Mouse (Mus musculus) forebrain, embryonic 13.5 days (tissue): ENCODE results near the gene Lrrc4b. TPM values are rescaled to one million over a fixed set of nuclear protein-coding genes. Genes with fewer than 3 reads are reported as not detected.

Experiments
- ATAC-seq: fragments of 200-750 bp; cut with Nextera tagmentation; 2 replicates; pipeline ENCODE4 v1.8.0; 2017
- H3K27ac ChIP-seq: fragments of 300-500 bp; sonication (generic); 2 replicates; pipeline ENCODE4 v1.5.1; 2015; ENCODE audit warnings: inconsistent platforms, mild to moderate bottlenecking, moderate library complexity
- H3K27me3 ChIP-seq: fragments of 300-500 bp; sonication (generic); 2 replicates; pipeline ENCODE4 v1.6.1; 2015; ENCODE audit warnings: mild to moderate bottlenecking, inconsistent platforms
- H3K36me3 ChIP-seq: fragments of 300-500 bp; sonication (generic); 2 replicates; pipeline ENCODE4 v1.6.1; 2015; ENCODE audit warnings: mild to moderate bottlenecking, inconsistent platforms; ENCODE audit not compliant: poor library complexity, severe bottlenecking
- H3K4me1 ChIP-seq: fragments of 300-500 bp; sonication (generic); 2 replicates; pipeline ENCODE4 v1.6.1; 2015; ENCODE audit warnings: inconsistent platforms
- H3K4me2 ChIP-seq: fragments of 300-500 bp; sonication (generic); 2 replicates; pipeline ENCODE4 v1.6.1; 2015; ENCODE audit warnings: inconsistent platforms, mild to moderate bottlenecking, moderate library complexity
- H3K4me3 ChIP-seq: fragments of 300-500 bp; sonication (generic); 2 replicates; pipeline ENCODE4 v1.5.1; 2015; ENCODE audit warnings: mild to moderate bottlenecking, inconsistent platforms
- H3K9ac ChIP-seq: fragments of 300-500 bp; sonication (generic); 2 replicates; pipeline ENCODE4 v1.6.1; 2015; ENCODE audit warnings: mild to moderate bottlenecking, inconsistent platforms
- H3K9me3 ChIP-seq: fragments of 300-500 bp; sonication (generic); replicated peaks from 2 replicates; pipeline ENCODE4 v1.6.1; 2016; ENCODE audit warnings: inconsistent platforms
- WGBS: fragments of 180-500 bp; shearing (Covaris S2); methylation state at CpG from one replicate; pipeline ENCODE4 v1.1.7; 2015; 5-methylcytosine and 5-hydroxymethylcytosine counted together
- polyA plus RNA-seq: library from polyadenylated mRNA; unstranded; fragments of >200 nt; fragmentation: Nextera tagmentation; extraction: Ambion mirVana; gene quantifications from 2 replicates; pipeline ENCODE4 v1.2.1, GENCODE M21; 2015

Lrrc4b gene
- polyA plus RNA-seq, 1 experiment from 2014 or later: 12.6 TPM

GRCm38 (mm10) chr7:44460067-44460466, 31.2 kb downstream of the Lrrc4b start:
- H3K4me2 ChIP-seq: no peak overlapping the region
- peaks cover 29% of the 10 kb centered on the region for H3K4me1 ChIP-seq
- H3K9me3 ChIP-seq: peaks cover 4% of the 10 kb centered on the region; the same call in 1 of the 2 replicates
- WGBS: 82% methylated on average over 6 of the region's 6 CpGs
- no peak overlapping the region for H3K9ac ChIP-seq
- H3K36me3 ChIP-seq: peaks cover 89% of the 10 kb centered on the region
- H3K4me3 ChIP-seq: no peak overlapping the region
- H3K27me3 ChIP-seq: peaks cover 4% of the 10 kb centered on the region
- H3K27ac ChIP-seq: no peak overlapping the region
- no peak for ATAC-seq

DNA sequence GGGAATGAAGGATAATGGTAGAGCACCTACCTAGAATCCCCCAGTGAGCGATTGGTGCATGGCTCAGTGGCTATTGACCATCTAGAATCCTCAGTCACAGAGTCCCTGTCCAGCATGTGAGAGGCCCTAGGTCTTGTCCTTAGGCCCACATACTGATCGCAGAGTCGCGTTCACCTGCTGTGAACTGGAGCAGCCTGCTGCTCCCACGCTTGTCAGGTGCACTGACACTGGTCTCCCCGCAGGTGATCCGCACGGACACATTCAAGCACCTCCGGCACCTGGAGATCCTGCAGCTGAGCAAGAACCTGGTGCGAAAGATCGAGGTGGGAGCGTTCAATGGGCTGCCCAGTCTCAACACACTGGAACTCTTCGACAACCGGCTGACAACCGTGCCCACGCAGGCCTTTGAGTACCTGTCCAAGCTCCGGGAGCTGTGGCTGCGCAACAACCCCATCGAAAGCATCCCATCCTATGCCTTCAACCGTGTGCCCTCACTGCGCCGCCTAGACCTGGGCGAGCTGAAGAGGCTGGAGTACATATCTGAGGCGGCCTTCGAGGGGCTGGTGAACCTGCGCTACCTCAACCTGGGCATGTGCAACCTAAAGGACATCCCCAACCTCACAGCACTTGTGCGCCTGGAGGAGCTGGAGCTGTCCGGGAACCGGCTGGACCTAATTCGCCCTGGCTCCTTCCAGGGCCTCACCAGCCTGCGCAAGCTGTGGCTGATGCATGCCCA, 32.1 kb downstream of the Lrrc4b start:
- peaks cover 4% of the 10 kb centered on the region; the same call in 1 of the 2 replicates for H3K9me3 ChIP-seq
- H3K36me3 ChIP-seq: peaks cover 81% of the 10 kb centered on the region
- H3K4me3 ChIP-seq: no peak overlapping the region
- peaks cover 4% of the 10 kb centered on the region for H3K27me3 ChIP-seq
- no peak overlapping the region for H3K27ac ChIP-seq
- ATAC-seq: no peak
- WGBS: 87% methylated on average over 31 of the region's 31 CpGs
- H3K4me2 ChIP-seq: no peak overlapping the region
- peaks cover 35% of the 10 kb centered on the region for H3K4me1 ChIP-seq
- no peak overlapping the region for H3K9ac ChIP-seq

GRCm38 (mm10) chr7:44461503-44462217, 32.8 kb downstream of the Lrrc4b start:
- no peak overlapping the region for H3K4me2 ChIP-seq
- H3K4me3 ChIP-seq: no peak overlapping the region
- H3K36me3 ChIP-seq: peaks cover 75% of the 10 kb centered on the region
- H3K27ac ChIP-seq: no peak overlapping the region
- 78% methylated on average over 57 of the region's 57 CpGs for whole genome bisulfite sequencing
- H3K9ac ChIP-seq: no peak overlapping the region
- H3K9me3 ChIP-seq: peaks cover 4% of the 10 kb centered on the region; the same call in 1 of the 2 replicates
- ATAC-seq: no peak
- H3K4me1 ChIP-seq: peaks cover 38% of the 10 kb centered on the region
- peaks cover 4% of the 10 kb centered on the region for H3K27me3 ChIP-seq

- H3K9ac ChIP-seq: no peak overlapping the region
- peaks cover 4% of the 10 kb centered on the region for H3K27me3 ChIP-seq
- no peak overlapping the region for H3K27ac ChIP-seq
- ATAC-seq: no peak
- no peak overlapping the region for H3K4me3 ChIP-seq
- peaks cover 67% of the 10 kb centered on the region for H3K36me3 ChIP-seq
- H3K4me1 ChIP-seq: peaks cover 44% of the 10 kb centered on the region
- H3K9me3 ChIP-seq: peaks cover 4% of the 10 kb centered on the region; the same call in 1 of the 2 replicates
- WGBS: 40% methylated on average over 72 of the region's 77 CpGs
- H3K4me2 ChIP-seq: no peak overlapping the region
Measured at GRCm38 (mm10) chr7:44462218-44463055, 33.6 kb downstream of the Lrrc4b start.

DNA sequence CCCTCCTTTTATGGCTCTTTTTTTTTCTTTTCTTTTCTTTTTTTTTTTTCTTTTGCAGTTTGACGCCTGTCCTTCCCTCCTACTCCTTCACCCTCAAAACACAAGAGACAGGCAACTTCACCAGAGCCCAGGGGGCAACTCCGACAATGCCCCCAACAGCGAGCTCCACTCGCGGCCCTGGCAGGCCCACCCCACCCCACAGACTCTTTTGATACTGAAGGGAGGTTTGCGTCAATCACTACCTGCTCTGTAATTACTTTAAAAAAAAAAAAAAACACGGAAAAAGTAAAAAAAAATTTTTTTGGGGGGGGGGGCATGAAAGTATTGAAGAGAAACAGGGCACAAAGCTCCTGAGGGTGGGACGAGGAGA, 34.2 kb downstream of the Lrrc4b start:
- H3K4me2 ChIP-seq: no peak overlapping the region
- ATAC-seq: no peak

DNA sequence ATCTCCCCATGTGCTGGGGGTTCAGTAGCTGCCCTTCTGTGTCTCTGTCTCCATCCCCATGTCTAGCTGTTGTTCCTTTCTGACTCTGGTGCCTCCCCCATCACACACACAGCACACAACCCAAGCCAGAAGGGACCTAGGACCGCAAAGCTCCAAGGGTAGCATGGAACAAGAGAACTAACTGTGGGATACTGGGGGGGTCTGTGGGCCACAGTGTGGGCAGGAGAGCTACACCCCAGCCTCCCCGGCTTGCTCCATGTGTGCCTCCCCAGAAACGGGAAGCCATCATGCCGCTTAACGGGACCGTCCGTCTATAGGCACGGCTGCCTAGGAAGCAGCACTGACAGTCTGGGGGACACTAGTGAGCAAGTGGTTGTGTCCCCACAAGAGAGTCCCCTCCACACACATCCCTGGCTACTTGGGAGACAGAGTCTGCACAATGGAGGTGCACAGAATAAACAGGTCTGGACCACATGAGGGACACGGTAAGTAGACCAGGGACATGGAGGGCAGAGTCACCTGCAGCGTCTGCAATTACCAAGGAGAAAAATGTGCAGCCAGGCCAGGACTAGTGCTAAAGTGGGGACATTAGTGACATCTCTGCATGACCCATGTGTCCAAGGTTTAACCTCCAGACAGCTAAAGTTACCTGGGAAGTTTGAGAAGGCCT, 34.9 kb downstream of the Lrrc4b start:
- H3K9ac ChIP-seq: peak overlapping the region; percentile 50
- peaks cover 4% of the 10 kb centered on the region for H3K27me3 ChIP-seq
- no peak for ATAC-seq
- H3K4me1 ChIP-seq: peaks cover 50% of the 10 kb centered on the region
- H3K4me2 ChIP-seq: 0 out of 2 replicates have a peak overlapping the region, but pooled peaks have one; percentile 10
- no peaks in the 10 kb centered on the region for H3K9me3 ChIP-seq
- H3K27ac ChIP-seq: peak overlapping the region; percentile 79
- WGBS: 89% methylated on average over 10 of the region's 10 CpGs
- no peak overlapping the region for H3K4me3 ChIP-seq
- peaks cover 55% of the 10 kb centered on the region for H3K36me3 ChIP-seq

More for the DNA sequence above, 34.2 kb downstream of the Lrrc4b start:
- peaks cover 61% of the 10 kb centered on the region for H3K36me3 ChIP-seq
- H3K4me3 ChIP-seq: no peak overlapping the region
- H3K4me1 ChIP-seq: peaks cover 44% of the 10 kb centered on the region
- WGBS: 44% methylated on average over 8 of the region's 8 CpGs
- H3K27ac ChIP-seq: no peak overlapping the region
- no peak overlapping the region for H3K9ac ChIP-seq
- peaks cover 3% of the 10 kb centered on the region; the same call in 1 of the 2 replicates for H3K9me3 ChIP-seq
- peaks cover 4% of the 10 kb centered on the region for H3K27me3 ChIP-seq

GRCm38 (mm10) chr7:44464511-44464910, 35.7 kb downstream of the Lrrc4b start:
- ATAC-seq: no peak
- Histone ChIP-seq H3K4me2 (peak overlapping the region; percentile 32), H3K9ac (peak overlapping the region; percentile 50; the same call in 1 of the 2 replicates), H3K27me3 (peaks cover 4% of the 10 kb centered on the region), H3K27ac (peak overlapping the region; percentile 79), H3K36me3 (peaks cover 46% of the 10 kb centered on the region), H3K4me1 (peaks cover 59% of the 10 kb centered on the region), H3K4me3 (no peak overlapping the region), H3K9me3 (no peaks in the 10 kb centered on the region)
- WGBS: 18% methylated on average over 4 of the region's 4 CpGs

- peak within 1 kb of the TSS; percentile 32 for H3K4me2 ChIP-seq
- ATAC-seq: no peak
- 47% methylated on average over 2 of the region's 2 CpGs for WGBS
- H3K9ac ChIP-seq: peak within 1 kb of the TSS; percentile 50
- H3K27me3 ChIP-seq: peaks cover 4% of the 10 kb centered on the region
- no peak within 1 kb of the TSS for H3K4me3 ChIP-seq
- H3K4me1 ChIP-seq: peaks cover 60% of the 10 kb centered on the region
- H3K9me3 ChIP-seq: no peaks in the 10 kb centered on the region
- peak within 1 kb of the TSS; percentile 79 for H3K27ac ChIP-seq
- H3K36me3 ChIP-seq: peaks cover 40% of the 10 kb centered on the region
Measured at GRCm38 (mm10) chr7:44465111-44465510, 36.3 kb downstream of the Lrrc4b start, which contains the start of gene Aspdh. Aspdh (plus strand) TSS chr7:44465391.

- Histone ChIP-seq H3K9ac (0 out of 2 replicates have a peak overlapping the region, but pooled peaks have one; percentile 6), H3K36me3 (peaks cover 30% of the 10 kb centered on the region), H3K27me3 (peaks cover 4% of the 10 kb centered on the region), H3K4me1 (peaks cover 60% of the 10 kb centered on the region), H3K9me3 (no peaks in the 10 kb centered on the region), H3K4me2 (no peak overlapping the region), H3K27ac (no peak overlapping the region; the same call in 1 of the 2 replicates), H3K4me3 (no peak overlapping the region)
- 75% methylated on average over 10 of the region's 10 CpGs for WGBS
- no peak for ATAC-seq
Measured at GRCm38 (mm10) chr7:44466006-44466887, 37.4 kb downstream of the Lrrc4b start.

DNA sequence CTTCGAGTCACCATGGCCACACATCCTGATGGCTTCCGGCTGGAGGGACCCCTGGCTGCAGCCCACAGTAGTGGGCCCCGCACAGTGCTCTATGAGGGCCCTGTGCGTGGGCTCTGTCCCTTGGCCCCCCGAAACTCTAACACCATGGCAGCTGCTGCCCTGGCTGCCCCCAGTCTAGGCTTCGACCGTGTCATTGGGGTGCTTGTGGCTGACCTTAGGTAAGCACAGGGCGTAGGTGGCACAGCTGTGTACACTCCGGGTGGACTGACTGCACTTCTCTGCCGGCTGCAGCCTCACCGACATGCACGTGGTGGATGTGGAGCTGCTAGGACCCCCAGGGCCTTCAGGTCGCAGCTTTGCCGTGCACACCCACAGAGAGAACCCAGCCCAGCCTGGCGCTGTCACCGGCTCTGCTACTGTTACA, 38.1 kb downstream of the Lrrc4b start:
- H3K4me3 ChIP-seq: no peak overlapping the region
- ATAC-seq: 0 out of 2 replicates have a peak, but pooled peaks have one; percentile 0
- peak overlapping the region; percentile 75; the same call in 1 of the 2 replicates for H3K4me2 ChIP-seq
- H3K9ac ChIP-seq: 0 out of 2 replicates have a peak overlapping the region, but pooled peaks have one; percentile 6
- H3K9me3 ChIP-seq: no peaks in the 10 kb centered on the region
- peaks cover 60% of the 10 kb centered on the region for H3K4me1 ChIP-seq
- no peaks in the 10 kb centered on the region for H3K27me3 ChIP-seq
- peak overlapping the region; percentile 91 for H3K27ac ChIP-seq
- peaks cover 26% of the 10 kb centered on the region for H3K36me3 ChIP-seq
- 85% methylated on average over 16 of the region's 16 CpGs for WGBS
